Mouse (Mus musculus): ENCODE measurements around the gene Gm18336. TPM values are rescaled to one million over a fixed set of nuclear protein-coding genes. Genes with fewer than 3 reads are reported as not detected.

Gene Gm18336
- polyA plus RNA-seq, 1 experiment from 2014 or later = not detected

- no peaks in the 10 kb centered on the region for H3K9me3 ChIP-seq (ENCODE audit: control insufficient read depth, low read length)
- no peak overlapping the region for H3K4me2 ChIP-seq (replicated peaks; ENCODE audit: low read depth, low read length)
- no peak overlapping the region for H3K4me3 ChIP-seq (ENCODE audit: low read depth, low read length)
- no peak for DNase-seq (ENCODE audit: low spot score)
- ATAC-seq (ENCODE audit: low FRiP score) = no peak
- no peaks in the 10 kb centered on the region for H3K27me3 ChIP-seq (ENCODE audit: control insufficient read depth, insufficient read depth, low read length)
- H3K27ac ChIP-seq (ENCODE audit: low read depth, low read length) = no peak overlapping the region
- H3K36me3 ChIP-seq (ENCODE audit: control insufficient read depth, insufficient read depth, low read length) = no peaks in the 10 kb centered on the region
- H3K9ac ChIP-seq (ENCODE audit: low read depth, low read length) = no peak overlapping the region
- no peaks in the 10 kb centered on the region for H3K4me1 ChIP-seq (replicated peaks; ENCODE audit: control insufficient read depth, insufficient read depth, low read length)
- WGBS = 100% methylated on average over 1 of the region's 1 CpGs
These were observed 2.1 kb downstream of the Gm18336 start for GRCm38 (mm10) chrX:73396446-73396845.

DNA sequence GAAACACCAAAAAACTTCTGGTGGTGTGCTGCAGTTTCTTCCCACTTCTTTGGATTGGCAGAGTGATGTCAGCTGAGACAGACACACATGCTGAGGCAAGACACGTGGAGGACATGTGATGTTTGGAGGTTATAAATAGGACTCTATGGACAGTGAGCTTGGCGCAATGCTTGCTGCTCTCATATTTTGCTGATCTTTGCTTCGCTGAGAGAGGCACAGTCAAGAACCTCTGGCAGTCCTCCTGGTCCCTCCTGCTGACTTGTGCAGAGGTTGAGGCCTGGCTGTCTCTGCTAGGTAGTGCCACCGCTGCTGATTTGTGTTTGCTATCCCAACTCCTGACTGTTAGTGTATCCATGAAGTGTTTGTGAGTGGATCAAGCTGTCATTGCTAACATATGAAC is 7.1 kb downstream of the Gm18336 start:
- no peak overlapping the region for H3K4me3 ChIP-seq (ENCODE audit: low read depth, low read length)
- DNase-seq (ENCODE audit: low spot score) = no peak
- no peaks in the 10 kb centered on the region for H3K4me1 ChIP-seq (replicated peaks; ENCODE audit: control insufficient read depth, insufficient read depth, low read length)
- no peaks in the 10 kb centered on the region for H3K36me3 ChIP-seq (ENCODE audit: control insufficient read depth, insufficient read depth, low read length)
- WGBS = 93% methylated on average over 4 of the region's 4 CpGs
- no peaks in the 10 kb centered on the region for H3K9me3 ChIP-seq (ENCODE audit: control insufficient read depth, low read length)
- H3K9ac ChIP-seq (ENCODE audit: low read depth, low read length) = no peak overlapping the region
- no peaks in the 10 kb centered on the region for H3K27me3 ChIP-seq (ENCODE audit: control insufficient read depth, insufficient read depth, low read length)
- no peak overlapping the region for H3K4me2 ChIP-seq (replicated peaks; ENCODE audit: low read depth, low read length)
- no peak for ATAC-seq (ENCODE audit: low FRiP score)
- H3K27ac ChIP-seq (ENCODE audit: low read depth, low read length) = no peak overlapping the region

DNA sequence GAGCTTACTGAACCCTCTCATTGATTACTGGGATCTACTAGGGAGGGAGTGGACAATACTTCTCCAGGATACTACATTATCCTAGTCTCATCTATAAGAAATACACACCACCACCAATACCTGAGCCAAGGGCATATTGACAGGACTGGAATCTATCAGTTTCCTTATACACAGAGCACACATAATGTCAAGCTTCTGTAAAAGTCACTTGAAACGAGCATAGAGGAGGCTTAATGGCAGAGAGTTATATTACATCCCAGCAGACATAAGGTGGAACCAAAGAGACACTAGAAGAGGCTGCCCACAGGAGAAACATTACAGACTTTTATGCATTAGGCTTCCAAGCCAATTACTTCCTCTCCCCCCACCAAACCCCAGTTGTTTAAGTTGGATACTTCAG is 13.6 kb downstream of the Gm18336 start:
- no peak overlapping the region for H3K27ac ChIP-seq (ENCODE audit: low read depth, low read length)

DNA sequence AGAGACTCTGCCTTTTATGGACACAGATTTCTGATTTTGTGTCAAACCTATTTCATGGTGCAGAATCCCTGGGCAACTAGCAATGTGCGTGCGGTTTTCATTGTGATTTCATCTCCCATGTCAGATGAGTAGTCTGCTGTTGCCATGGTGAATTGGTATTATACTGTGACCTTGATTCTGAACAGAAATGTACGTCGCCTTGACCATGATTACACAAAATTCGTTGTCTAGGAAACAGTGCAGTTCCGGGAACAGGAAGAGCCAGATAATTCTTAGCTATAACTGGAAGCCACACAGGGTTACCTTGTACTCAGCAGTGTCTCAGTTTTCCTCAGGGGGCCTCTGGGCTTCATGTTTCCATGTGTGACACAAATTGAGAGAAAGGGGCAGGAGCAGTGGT is 14.1 kb downstream of the Gm18336 start:
- ATAC-seq (ENCODE audit: low FRiP score) = no peak
- no peaks in the 10 kb centered on the region for H3K9me3 ChIP-seq (ENCODE audit: control insufficient read depth, low read length)
- DNase-seq (ENCODE audit: low spot score) = no peak
- no peak overlapping the region for H3K9ac ChIP-seq (ENCODE audit: low read depth, low read length)
- no peak overlapping the region for H3K4me3 ChIP-seq (ENCODE audit: low read depth, low read length)
- no peaks in the 10 kb centered on the region for H3K36me3 ChIP-seq (ENCODE audit: control insufficient read depth, insufficient read depth, low read length)
- H3K27ac ChIP-seq (ENCODE audit: low read depth, low read length) = no peak overlapping the region
- 77% methylated on average over 6 of the region's 6 CpGs for WGBS
- H3K27me3 ChIP-seq (ENCODE audit: control insufficient read depth, insufficient read depth, low read length) = no peaks in the 10 kb centered on the region
- no peak overlapping the region for H3K4me2 ChIP-seq (replicated peaks; ENCODE audit: low read depth, low read length)
- H3K4me1 ChIP-seq (replicated peaks; ENCODE audit: control insufficient read depth, insufficient read depth, low read length) = no peaks in the 10 kb centered on the region

More for the DNA sequence above, 13.6 kb downstream of the Gm18336 start:
- WGBS = 35% methylated on average over 1 of the region's 1 CpGs
- Histone ChIP-seq H3K27me3 (ENCODE audit: control insufficient read depth, insufficient read depth, low read length) (no peaks in the 10 kb centered on the region), H3K36me3 (ENCODE audit: control insufficient read depth, insufficient read depth, low read length) (no peaks in the 10 kb centered on the region), H3K4me1 (replicated peaks; ENCODE audit: control insufficient read depth, insufficient read depth, low read length) (no peaks in the 10 kb centered on the region), H3K4me3 (ENCODE audit: low read depth, low read length) (no peak overlapping the region), H3K9me3 (ENCODE audit: control insufficient read depth, low read length) (no peaks in the 10 kb centered on the region), H3K9ac (ENCODE audit: low read depth, low read length) (no peak overlapping the region), H3K4me2 (replicated peaks; ENCODE audit: low read depth, low read length) (no peak overlapping the region)
- ATAC-seq (ENCODE audit: low FRiP score) (no peak), DNase-seq (ENCODE audit: low spot score) (no peak)

GRCm38 (mm10) chrX:73363291-73363690 is 35.2 kb downstream of the Gm18336 start:
- Histone ChIP-seq H3K4me3 (ENCODE audit: low read depth, low read length) (no peak overlapping the region), H3K4me2 (replicated peaks; ENCODE audit: low read depth, low read length) (no peak overlapping the region), H3K9ac (ENCODE audit: low read depth, low read length) (no peak overlapping the region), H3K27me3 (ENCODE audit: control insufficient read depth, insufficient read depth, low read length) (no peaks in the 10 kb centered on the region), H3K4me1 (replicated peaks; ENCODE audit: control insufficient read depth, insufficient read depth, low read length) (no peaks in the 10 kb centered on the region), H3K36me3 (ENCODE audit: control insufficient read depth, insufficient read depth, low read length) (no peaks in the 10 kb centered on the region), H3K27ac (ENCODE audit: low read depth, low read length) (no peak overlapping the region), H3K9me3 (ENCODE audit: control insufficient read depth, low read length) (no peaks in the 10 kb centered on the region)
- ATAC-seq (ENCODE audit: low FRiP score) = no peak
- DNase-seq (ENCODE audit: low spot score) = no peak

DNA sequence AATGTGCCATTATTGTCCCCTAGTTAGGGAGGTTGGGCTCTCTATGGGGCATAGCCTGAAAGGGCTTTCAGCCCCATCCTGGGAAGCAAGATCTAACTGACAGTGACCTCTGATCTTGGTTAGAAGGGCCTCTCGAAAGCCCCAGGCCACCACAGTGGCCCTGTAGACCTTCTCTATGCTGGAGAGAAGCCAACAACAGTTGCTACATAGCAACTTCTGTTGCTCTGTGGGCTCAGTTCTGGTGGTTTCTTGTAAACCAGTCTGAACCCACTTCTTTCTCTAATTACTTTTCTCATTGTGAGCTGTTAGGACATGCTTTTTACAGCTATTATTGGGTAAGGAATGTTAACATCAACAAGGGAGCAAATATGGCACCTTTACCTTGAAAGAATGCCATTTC is 41.8 kb downstream of the Gm18336 start:
- H3K4me2 ChIP-seq (replicated peaks; ENCODE audit: low read depth, low read length) = no peak overlapping the region
- H3K9me3 ChIP-seq (ENCODE audit: control insufficient read depth, low read length) = no peaks in the 10 kb centered on the region
- peaks cover 3% of the 10 kb centered on the region; the same call in 1 of the 2 replicates for H3K36me3 ChIP-seq (ENCODE audit: control insufficient read depth, insufficient read depth, low read length)
- DNase-seq (ENCODE audit: low spot score) (no peak), ATAC-seq (ENCODE audit: low FRiP score) (no peak)
- H3K4me3 ChIP-seq (ENCODE audit: low read depth, low read length) = no peak overlapping the region
- H3K4me1 ChIP-seq (replicated peaks; ENCODE audit: control insufficient read depth, insufficient read depth, low read length) = no peaks in the 10 kb centered on the region
- 84% methylated on average over 1 of the region's 1 CpGs for WGBS
- H3K27ac ChIP-seq (ENCODE audit: low read depth, low read length) = no peak overlapping the region
- no peak overlapping the region for H3K9ac ChIP-seq (ENCODE audit: low read depth, low read length)
- H3K27me3 ChIP-seq (ENCODE audit: control insufficient read depth, insufficient read depth, low read length) = no peaks in the 10 kb centered on the region

DNA sequence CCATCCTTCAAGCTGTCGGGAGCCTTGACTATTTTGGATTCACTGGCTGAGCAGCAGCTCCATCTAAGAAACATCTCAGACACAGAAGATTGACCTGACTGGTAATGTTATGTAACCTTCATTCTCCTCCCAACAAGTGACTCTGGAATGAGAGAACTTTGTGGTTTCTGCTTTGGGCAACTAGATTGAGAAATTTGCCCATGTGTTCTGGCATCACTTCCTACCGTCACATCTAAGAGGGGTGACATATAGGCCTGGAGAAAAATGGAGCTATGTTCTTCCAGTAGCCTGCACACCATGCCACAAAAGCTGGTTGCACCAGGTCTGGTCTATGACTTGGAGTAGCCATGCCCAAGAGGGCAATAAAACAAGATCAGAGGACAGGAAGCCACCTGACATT is 42.4 kb downstream of the Gm18336 start:
- Histone ChIP-seq H3K27me3 (ENCODE audit: control insufficient read depth, insufficient read depth, low read length) (no peaks in the 10 kb centered on the region), H3K4me2 (replicated peaks; ENCODE audit: low read depth, low read length) (no peak overlapping the region), H3K4me1 (replicated peaks; ENCODE audit: control insufficient read depth, insufficient read depth, low read length) (no peaks in the 10 kb centered on the region), H3K4me3 (ENCODE audit: low read depth, low read length) (no peak overlapping the region), H3K36me3 (ENCODE audit: control insufficient read depth, insufficient read depth, low read length) (peaks cover 3% of the 10 kb centered on the region; the same call in 1 of the 2 replicates), H3K9ac (ENCODE audit: low read depth, low read length) (no peak overlapping the region), H3K9me3 (ENCODE audit: control insufficient read depth, low read length) (no peaks in the 10 kb centered on the region), H3K27ac (ENCODE audit: low read depth, low read length) (no peak overlapping the region)
- no peak for ATAC-seq (ENCODE audit: low FRiP score)
- no peak for DNase-seq (ENCODE audit: low spot score)
- 97% methylated on average over 2 of the region's 2 CpGs for WGBS

Other genes starting within 250 kb of the Gm18336 start
- gene Xlr5b, start 249.9 kb downstream of the Gm18336 start, polyA plus RNA-seq (2014; fragmentation: Nextera tagmentation; extraction: Ambion mirVana) = not detected in 2 replicates
- 0.11 TPM in 1 of 2 replicates, not detected in the other for gene DXBay18, start 249.3 kb downstream of the Gm18336 start, polyA plus RNA-seq (2014; fragmentation: Nextera tagmentation; extraction: Ambion mirVana)
- gene Spin2d, start 221.7 kb downstream of the Gm18336 start, polyA plus RNA-seq (2014; fragmentation: Nextera tagmentation; extraction: Ambion mirVana) = not detected in 2 replicates
- 19.0 and 20.5 TPM in 2 replicates for gene Xlr3b, start 206.5 kb downstream of the Gm18336 start, polyA plus RNA-seq (2014; fragmentation: Nextera tagmentation; extraction: Ambion mirVana)
- 0.35 and 0.49 TPM in 2 replicates for gene Xlr4b, start 184.4 kb downstream of the Gm18336 start, polyA plus RNA-seq (2014; fragmentation: Nextera tagmentation; extraction: Ambion mirVana)
- 16.4 and 17.6 TPM in 2 replicates for gene F8a, start 170.4 kb downstream of the Gm18336 start, polyA plus RNA-seq (2014; fragmentation: Nextera tagmentation; extraction: Ambion mirVana)
- not detected in 2 replicates for gene Xlr4c, start 155.6 kb downstream of the Gm18336 start, polyA plus RNA-seq (2014; fragmentation: Nextera tagmentation; extraction: Ambion mirVana)
- gene Xlr3c, start 133.3 kb downstream of the Gm18336 start, polyA plus RNA-seq (2014; fragmentation: Nextera tagmentation; extraction: Ambion mirVana) = 0.37 and 0.75 TPM in 2 replicates
- gene Xlr5a, start 105.8 kb downstream of the Gm18336 start, polyA plus RNA-seq (2014; fragmentation: Nextera tagmentation; extraction: Ambion mirVana) = not detected in 2 replicates
- gene Xlr5c, start 105.8 kb downstream of the Gm18336 start, polyA plus RNA-seq (2014; fragmentation: Nextera tagmentation; extraction: Ambion mirVana) = not detected in 2 replicates
- gene Gm45015, start 61.9 kb downstream of the Gm18336 start, polyA plus RNA-seq (2014; fragmentation: Nextera tagmentation; extraction: Ambion mirVana) = not detected in 2 replicates
- gene Zfp275, start 56.1 kb downstream of the Gm18336 start, polyA plus RNA-seq (2014; fragmentation: Nextera tagmentation; extraction: Ambion mirVana) = 15.0 and 16.9 TPM in 2 replicates
- gene Zfp92, start 12.4 kb upstream of the Gm18336 start, polyA plus RNA-seq (2014; fragmentation: Nextera tagmentation; extraction: Ambion mirVana) = 0.11 and 0.21 TPM in 2 replicates
- gene Trex2, start 36.6 kb upstream of the Gm18336 start, polyA plus RNA-seq (2014; fragmentation: Nextera tagmentation; extraction: Ambion mirVana) = not detected in 2 replicates
- 76.9 and 77.6 TPM in 2 replicates for gene Haus7, start 60.3 kb upstream of the Gm18336 start, polyA plus RNA-seq (2014; fragmentation: Nextera tagmentation; extraction: Ambion mirVana)
- 38.8 and 53.1 TPM in 2 replicates for gene Bgn, start 84.9 kb upstream of the Gm18336 start, polyA plus RNA-seq (2014; fragmentation: Nextera tagmentation; extraction: Ambion mirVana)
- gene Atp2b3, start 104.3 kb upstream of the Gm18336 start, polyA plus RNA-seq (2014; fragmentation: Nextera tagmentation; extraction: Ambion mirVana) = 0.66 and 0.84 TPM in 2 replicates
- gene Dusp9, start 240.7 kb upstream of the Gm18336 start, polyA plus RNA-seq (2014; fragmentation: Nextera tagmentation; extraction: Ambion mirVana) = 3.5 and 4.9 TPM in 2 replicates